Mouse (Mus musculus) bone marrow, adult 2 months (tissue): ENCODE measurements around the gene Hpgd.
"Not testable (repeated sequence)": the region's sequence is repeated elsewhere in the genome, so short reads cannot be mapped to it uniquely, and the experiment has no call there.

Experiments used
- CTCF ChIP-seq: fragments of 200-500 bp; IDR thresholded peaks from 2 replicates; pipeline ENCODE4 v1.5.1; 2011; ENCODE audit warnings: low read length, control low read depth; ENCODE audit not compliant: control insufficient read depth, insufficient read depth
- POLR2A ChIP-seq: fragments of 200-500 bp; IDR thresholded peaks from 2 replicates; pipeline ENCODE4 v1.6.1; 2011; ENCODE audit warnings: low read depth, mild to moderate bottlenecking, control low read depth, low read length, borderline replicate concordance; ENCODE audit not compliant: control insufficient read depth

- TF ChIP-seq CTCF, POLR2A: not testable (repeated sequence)
These were observed 42.7 kb upstream of the Hpgd start for GRCm38 (mm10) chr8:56251728-56252127.
